Mouse (Mus musculus): ENCODE measurements at regions not wholly inside any gene's neighbourhood (a gene's known extent, or its start where the extent isn't known, plus 50 kb on each side); places are given as distances from the start of the nearest gene placed in this dataset.
"Not testable (repeated sequence)": the region's sequence is repeated elsewhere in the genome, so short reads cannot be mapped to it uniquely, and the experiment has no call there.

DNA sequence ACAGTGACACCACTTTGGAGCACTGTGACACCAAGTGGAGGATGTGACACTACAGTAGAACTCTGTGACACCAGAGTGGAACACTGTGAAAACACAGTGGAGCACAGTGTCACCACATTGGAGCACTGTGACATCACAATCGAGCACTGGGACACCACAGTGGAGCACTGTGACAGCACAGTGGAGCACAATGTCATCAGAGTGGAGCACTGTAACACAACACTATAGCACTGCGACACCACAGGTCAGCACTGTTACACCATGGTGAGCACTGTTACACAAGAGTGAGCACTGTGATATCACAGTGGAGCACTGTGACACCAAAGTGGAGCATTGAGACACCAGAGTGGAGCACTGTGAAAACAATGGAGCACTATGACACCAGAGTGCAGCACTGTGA, 99.5 kb upstream of the Vmn1r2 start:
- Histone ChIP-seq H3K4me2 (ENCODE audit: low read depth, low read length) (no peak overlapping the region), H3K4me3 (ENCODE audit: low read depth, low read length) (no peak overlapping the region), H3K27ac (replicated peaks; ENCODE audit: low read depth, low read length) (no peak overlapping the region), H3K9ac (replicated peaks; ENCODE audit: low read length) (no peak overlapping the region), H3K27me3 (ENCODE audit: control insufficient read depth, insufficient read depth, low read length) (no peaks in the 10 kb centered on the region), H3K9me3 (replicated peaks; ENCODE audit: control insufficient read depth, low read length) (peaks cover 60% of the 10 kb centered on the region), H3K36me3 (replicated peaks; ENCODE audit: control insufficient read depth, insufficient read depth, low read depth, low read length) (no peaks in the 10 kb centered on the region), H3K4me1 (ENCODE audit: control insufficient read depth, insufficient read depth, low read length) (no peaks in the 10 kb centered on the region)
- DNase-seq (ENCODE audit: low spot score) (no peak), ATAC-seq (replicated peaks; ENCODE audit: insufficient number of reproducible peaks, low FRiP score, low TSS enrichment, low read depth) (peak; percentile 66)
- 33% methylated on average over 2 of the region's 2 CpGs for WGBS

DNA sequence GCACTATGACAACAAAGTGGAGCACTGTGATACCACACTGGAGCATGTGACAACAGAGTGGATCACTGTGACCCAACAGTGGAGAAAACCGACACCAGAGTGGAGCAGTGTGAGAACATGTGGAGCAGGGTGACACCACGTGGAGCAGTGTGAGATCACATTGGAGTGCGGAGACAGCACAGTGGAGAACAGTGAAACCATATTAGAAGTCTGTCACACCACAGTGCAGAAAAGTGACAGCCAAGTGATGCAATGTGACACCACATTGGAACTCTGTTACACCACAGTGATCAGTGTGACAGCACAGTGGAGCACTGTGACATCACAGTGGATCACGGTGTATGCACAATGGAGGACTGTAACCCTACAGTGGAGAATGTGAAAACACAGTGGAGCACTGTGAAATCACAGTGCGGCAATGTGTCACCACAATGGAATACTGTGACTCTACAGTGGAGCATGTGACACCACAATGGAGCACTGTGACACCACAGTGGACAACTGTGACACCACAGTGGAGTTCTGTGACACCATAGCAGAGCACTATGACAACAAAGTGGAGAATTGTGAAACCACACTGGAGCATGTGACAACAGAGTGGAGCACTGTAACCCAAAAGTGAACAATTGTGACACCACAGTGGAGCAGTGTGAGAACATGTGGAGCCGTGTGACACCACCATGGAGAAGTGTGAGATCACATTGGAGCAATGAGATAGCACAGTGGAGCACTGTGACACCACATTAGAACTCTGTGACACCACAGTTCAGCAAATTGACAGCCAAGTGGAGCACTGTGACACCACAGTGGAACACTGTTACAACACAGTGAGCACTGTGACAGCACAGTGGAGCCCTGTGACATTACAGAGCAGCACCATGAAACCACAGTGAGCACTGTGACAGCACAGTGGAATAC, 98.6 kb upstream of the Vmn1r2 start:
- H3K9me3 ChIP-seq (replicated peaks; ENCODE audit: control insufficient read depth, low read length), result peaks cover 51% of the 10 kb centered on the region
- H3K4me2 ChIP-seq (ENCODE audit: low read depth, low read length), result no peak overlapping the region
- H3K27me3 ChIP-seq (ENCODE audit: control insufficient read depth, insufficient read depth, low read length), result no peaks in the 10 kb centered on the region
- ATAC-seq (replicated peaks; ENCODE audit: insufficient number of reproducible peaks, low FRiP score, low TSS enrichment, low read depth) (no peak; the same call in 1 of the 2 replicates), DNase-seq (ENCODE audit: low spot score) (no peak)
- no peak overlapping the region for H3K9ac ChIP-seq (replicated peaks; ENCODE audit: low read length)
- 82% methylated on average over 6 of the region's 6 CpGs for WGBS
- no peak overlapping the region for H3K27ac ChIP-seq (replicated peaks; ENCODE audit: low read depth, low read length)
- no peaks in the 10 kb centered on the region for H3K36me3 ChIP-seq (replicated peaks; ENCODE audit: control insufficient read depth, insufficient read depth, low read depth, low read length)
- H3K4me1 ChIP-seq (ENCODE audit: control insufficient read depth, insufficient read depth, low read length), result no peaks in the 10 kb centered on the region
- no peak overlapping the region for H3K4me3 ChIP-seq (ENCODE audit: low read depth, low read length)

DNA sequence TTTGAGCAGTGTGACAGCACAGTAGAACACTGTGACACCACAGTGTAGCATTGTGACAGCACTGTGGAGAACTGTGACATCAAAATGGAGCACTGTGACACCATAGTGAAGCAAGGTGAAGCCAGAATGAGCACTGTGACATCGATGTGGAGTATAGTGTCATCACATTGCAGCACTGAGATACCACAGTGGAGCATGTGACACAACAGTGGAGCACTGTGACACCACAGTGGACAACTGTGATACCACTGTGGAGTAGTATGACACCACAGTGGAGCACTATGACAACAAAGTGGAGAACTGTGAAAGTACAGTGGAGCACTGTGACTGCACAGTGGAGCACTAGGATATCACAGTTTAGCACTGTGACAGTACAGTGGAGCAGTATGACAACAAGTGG, 97.8 kb upstream of the Vmn1r2 start:
- 0 out of 2 replicates have a peak, but pooled peaks have one; percentile 10 for ATAC-seq (replicated peaks; ENCODE audit: insufficient number of reproducible peaks, low FRiP score, low TSS enrichment, low read depth)
- no peak overlapping the region for H3K27ac ChIP-seq (replicated peaks; ENCODE audit: low read depth, low read length)
- no peaks in the 10 kb centered on the region for H3K27me3 ChIP-seq (ENCODE audit: control insufficient read depth, insufficient read depth, low read length)
- H3K9ac ChIP-seq (replicated peaks; ENCODE audit: low read length), result no peak overlapping the region
- no peaks in the 10 kb centered on the region for H3K4me1 ChIP-seq (ENCODE audit: control insufficient read depth, insufficient read depth, low read length)
- H3K4me3 ChIP-seq (ENCODE audit: low read depth, low read length), result no peak overlapping the region
- no peaks in the 10 kb centered on the region for H3K36me3 ChIP-seq (replicated peaks; ENCODE audit: control insufficient read depth, insufficient read depth, low read depth, low read length)
- no peak for DNase-seq (ENCODE audit: low spot score)
- H3K4me2 ChIP-seq (ENCODE audit: low read depth, low read length), result no peak overlapping the region
- peaks cover 44% of the 10 kb centered on the region for H3K9me3 ChIP-seq (replicated peaks; ENCODE audit: control insufficient read depth, low read length)
- 67% methylated on average over 1 of the region's 1 CpGs for WGBS

DNA sequence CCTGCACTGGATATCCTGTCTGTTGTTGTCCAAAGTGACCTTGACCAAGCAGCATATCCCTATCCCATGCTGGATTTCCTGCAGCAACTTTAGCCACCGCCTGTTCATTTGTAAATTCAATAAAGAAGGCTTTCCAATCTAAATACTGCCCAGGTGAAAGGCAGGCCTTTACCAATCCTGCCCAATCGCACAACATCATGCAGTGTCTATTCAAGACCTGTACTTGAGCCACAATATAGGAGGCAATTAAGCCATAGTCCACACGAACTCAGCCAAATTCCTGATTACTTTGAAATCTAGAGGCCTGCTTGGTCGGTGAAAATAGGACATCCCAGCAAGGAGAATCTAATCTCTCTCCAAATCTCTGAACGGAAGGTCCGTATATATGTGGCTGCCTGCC, 95.8 kb upstream of the Vmn1r2 start:
- H3K27me3 ChIP-seq (ENCODE audit: control insufficient read depth, insufficient read depth, low read length); H3K4me1 ChIP-seq (ENCODE audit: control insufficient read depth, insufficient read depth, low read length); ATAC-seq (replicated peaks; ENCODE audit: insufficient number of reproducible peaks, low FRiP score, low TSS enrichment, low read depth); H3K4me3 ChIP-seq (ENCODE audit: low read depth, low read length); H3K9ac ChIP-seq (replicated peaks; ENCODE audit: low read length); H3K36me3 ChIP-seq (replicated peaks; ENCODE audit: control insufficient read depth, insufficient read depth, low read depth, low read length); H3K27ac ChIP-seq (replicated peaks; ENCODE audit: low read depth, low read length); H3K4me2 ChIP-seq (ENCODE audit: low read depth, low read length); DNase-seq (ENCODE audit: low spot score): not testable (repeated sequence)
- H3K9me3 ChIP-seq (replicated peaks; ENCODE audit: control insufficient read depth, low read length), result peaks cover 32% of the 10 kb centered on the region
- 71% methylated on average over 6 of the region's 6 CpGs for WGBS

DNA sequence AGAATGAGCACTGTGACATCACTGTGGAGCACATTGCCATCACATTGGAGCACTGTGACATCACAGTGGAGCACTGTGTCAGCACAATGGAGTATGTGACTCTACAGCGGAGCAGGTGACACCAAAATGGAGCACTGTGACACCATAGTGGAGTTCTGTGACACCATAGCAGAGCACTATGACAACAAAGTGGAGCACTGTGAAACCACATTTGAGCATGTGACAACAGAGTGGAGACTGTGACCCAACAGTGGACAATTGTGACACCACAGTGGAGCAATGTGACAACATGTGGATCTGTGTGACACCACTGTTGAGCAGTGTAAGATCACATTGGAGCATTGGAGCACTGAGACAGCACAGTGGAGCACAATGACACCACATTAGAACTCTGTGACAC, 87.2 kb upstream of the Vmn1r2 start:
- no peak for DNase-seq (ENCODE audit: low spot score)
- peaks cover 3% of the 10 kb centered on the region for H3K36me3 ChIP-seq (replicated peaks; ENCODE audit: control insufficient read depth, insufficient read depth, low read depth, low read length)
- no peak overlapping the region for H3K27ac ChIP-seq (replicated peaks; ENCODE audit: low read depth, low read length)

DNA sequence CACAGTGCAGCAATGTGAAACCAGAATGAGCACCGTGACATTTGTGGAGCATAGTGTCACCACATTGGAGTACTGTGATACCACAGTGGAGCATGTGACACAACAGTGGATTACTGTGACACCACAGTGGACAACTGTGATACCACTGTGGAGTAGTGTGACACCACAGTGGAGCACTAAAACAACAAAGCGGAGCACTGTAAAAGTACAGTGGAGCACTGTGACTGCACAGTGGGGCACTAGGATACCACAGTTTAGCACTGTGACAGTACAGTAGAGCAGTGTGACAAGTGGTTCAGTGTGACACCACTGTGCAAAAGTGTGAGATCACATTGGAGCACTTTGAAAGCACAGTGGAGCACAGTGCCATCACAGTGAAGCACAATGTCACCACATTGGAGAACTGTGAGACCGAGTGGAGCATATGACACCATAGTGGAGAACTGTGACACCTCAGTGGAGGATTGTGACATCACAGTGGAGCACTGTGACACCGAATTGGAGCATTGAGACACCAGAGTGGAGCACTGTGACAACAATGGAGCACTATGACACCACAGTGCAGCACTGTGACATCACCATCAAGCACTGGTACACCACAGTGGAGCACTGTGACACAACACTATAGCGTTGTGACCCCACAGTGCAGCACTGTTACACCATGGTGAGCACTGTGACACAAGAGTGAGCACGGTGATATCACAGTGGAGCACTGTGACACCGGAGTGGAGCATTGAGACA, 86.6 kb upstream of the Vmn1r2 start:
- WGBS, result 59% methylated on average over 7 of the region's 7 CpGs
- Histone ChIP-seq H3K36me3 (replicated peaks; ENCODE audit: control insufficient read depth, insufficient read depth, low read depth, low read length) (peaks cover 4% of the 10 kb centered on the region), H3K4me2 (ENCODE audit: low read depth, low read length) (no peak overlapping the region), H3K9ac (replicated peaks; ENCODE audit: low read length) (no peak overlapping the region), H3K4me3 (ENCODE audit: low read depth, low read length) (no peak overlapping the region), H3K27ac (replicated peaks; ENCODE audit: low read depth, low read length) (no peak overlapping the region), H3K4me1 (ENCODE audit: control insufficient read depth, insufficient read depth, low read length) (no peaks in the 10 kb centered on the region), H3K27me3 (ENCODE audit: control insufficient read depth, insufficient read depth, low read length) (no peaks in the 10 kb centered on the region), H3K9me3 (replicated peaks; ENCODE audit: control insufficient read depth, low read length) (peaks cover 64% of the 10 kb centered on the region)
- ATAC-seq (replicated peaks; ENCODE audit: insufficient number of reproducible peaks, low FRiP score, low TSS enrichment, low read depth), result peak; percentile 25
- DNase-seq (ENCODE audit: low spot score), result no peak

More for the DNA sequence above, 87.2 kb upstream of the Vmn1r2 start:
- H3K4me1 ChIP-seq (ENCODE audit: control insufficient read depth, insufficient read depth, low read length), result no peaks in the 10 kb centered on the region
- WGBS, result 84% methylated on average over 1 of the region's 1 CpGs
- no peak for ATAC-seq (replicated peaks; ENCODE audit: insufficient number of reproducible peaks, low FRiP score, low TSS enrichment, low read depth)
- H3K27me3 ChIP-seq (ENCODE audit: control insufficient read depth, insufficient read depth, low read length), result no peaks in the 10 kb centered on the region
- peaks cover 58% of the 10 kb centered on the region for H3K9me3 ChIP-seq (replicated peaks; ENCODE audit: control insufficient read depth, low read length)
- H3K4me3 ChIP-seq (ENCODE audit: low read depth, low read length), result 0 out of 2 replicates have a peak overlapping the region, but pooled peaks have one; percentile 3
- H3K9ac ChIP-seq (replicated peaks; ENCODE audit: low read length), result no peak overlapping the region
- no peak overlapping the region for H3K4me2 ChIP-seq (ENCODE audit: low read depth, low read length)

DNA sequence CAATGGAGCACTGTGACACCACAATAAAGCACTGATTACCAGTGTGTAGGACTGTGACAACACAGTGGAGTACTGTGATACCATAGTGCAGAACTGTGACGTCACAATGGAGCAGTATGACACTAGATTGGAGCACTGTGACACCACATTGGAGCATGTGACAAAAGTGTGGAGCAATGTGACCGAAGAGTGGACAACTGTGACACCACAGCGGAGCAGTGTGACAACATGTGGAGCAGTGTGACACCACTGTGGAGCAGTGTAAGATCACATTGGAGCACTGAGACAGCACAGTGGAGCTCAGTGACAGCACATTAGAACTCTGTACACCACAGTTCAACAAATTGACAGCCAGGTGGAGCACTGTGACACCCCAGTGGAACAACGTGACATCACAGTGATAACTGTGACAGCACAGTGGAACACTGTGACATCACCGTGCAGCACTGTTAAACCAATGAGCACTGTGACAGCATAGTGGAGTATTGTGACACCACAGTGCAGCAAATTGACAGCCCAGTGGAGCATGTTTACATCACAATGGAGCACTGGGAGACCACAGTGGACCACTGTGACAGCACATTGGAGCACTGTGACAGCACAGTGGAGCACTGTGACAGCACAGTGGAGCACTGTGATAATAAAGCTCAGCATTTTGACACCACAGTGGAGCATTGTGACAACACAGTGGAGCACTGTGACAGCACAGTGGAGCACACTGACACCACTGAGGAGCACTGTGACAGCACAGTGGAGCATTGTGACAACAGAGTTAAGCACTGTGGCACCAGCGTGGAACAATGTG, 85.8 kb upstream of the Vmn1r2 start:
- Histone ChIP-seq H3K4me3 (ENCODE audit: low read depth, low read length) (no peak overlapping the region), H3K9ac (replicated peaks; ENCODE audit: low read length) (no peak overlapping the region), H3K4me1 (ENCODE audit: control insufficient read depth, insufficient read depth, low read length) (no peaks in the 10 kb centered on the region), H3K27me3 (ENCODE audit: control insufficient read depth, insufficient read depth, low read length) (no peaks in the 10 kb centered on the region), H3K36me3 (replicated peaks; ENCODE audit: control insufficient read depth, insufficient read depth, low read depth, low read length) (peaks cover 5% of the 10 kb centered on the region), H3K9me3 (replicated peaks; ENCODE audit: control insufficient read depth, low read length) (peaks cover 71% of the 10 kb centered on the region), H3K4me2 (ENCODE audit: low read depth, low read length) (no peak overlapping the region), H3K27ac (replicated peaks; ENCODE audit: low read depth, low read length) (no peak overlapping the region)
- 60% methylated on average over 6 of the region's 6 CpGs for WGBS
- DNase-seq (ENCODE audit: low spot score) (peak; percentile 0), ATAC-seq (replicated peaks; ENCODE audit: insufficient number of reproducible peaks, low FRiP score, low TSS enrichment, low read depth) (peak; percentile 25)
